Mouse (Mus musculus): ENCODE results near the gene Tapbp.
"Not testable (repeated sequence)": the region's sequence is repeated elsewhere in the genome, so short reads cannot be mapped to it uniquely, and the experiment has no call there.

DNA sequence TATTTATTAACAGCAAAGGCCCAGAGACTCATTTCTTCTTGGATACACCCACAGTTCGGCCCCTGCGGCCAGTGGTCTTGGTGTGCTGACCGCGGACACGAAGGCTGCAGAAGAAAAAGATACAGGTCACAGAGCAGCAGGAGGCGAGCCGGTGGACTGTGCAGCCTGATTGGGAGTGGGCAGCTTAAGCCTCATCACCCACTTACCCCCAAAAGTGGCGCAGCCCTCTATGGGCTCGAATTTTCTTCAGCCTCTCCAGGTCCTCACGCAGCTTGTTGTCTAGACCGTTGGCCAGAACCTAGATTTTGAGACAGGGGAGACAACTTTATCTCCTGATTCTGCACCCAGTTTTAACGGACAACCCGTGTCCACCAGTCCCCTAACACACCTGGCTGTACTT lies 36.3 kb downstream of the Tapbp start:
- TF ChIP-seq ZNF384 (IDR thresholded peaks at IDR 0.05; ENCODE audit: low read depth, low read length); ZC3H11A (IDR thresholded peaks at IDR 0.05; ENCODE audit: borderline replicate concordance, low read depth, low read length): not testable (repeated sequence)
